Mouse (Mus musculus) heart, embryonic 10.5 days (tissue): Measurements from ENCODE around the gene Igsf3. TPM values are rescaled to one million over a fixed set of nuclear protein-coding genes. Genes with fewer than 3 reads are reported as not detected.

Experiments
- DNase-seq: peaks from one replicate; pipeline ENCODE4 v3.0.0-alpha.2; 2017; ENCODE audit warnings: low spot score
- H3K27ac ChIP-seq: fragments of 300-500 bp; sonication (generic); 2 replicates; pipeline ENCODE4 v1.5.1; 2016; ENCODE audit warnings: mild to moderate bottlenecking
- H3K27me3 ChIP-seq: fragments of 300-500 bp; sonication (generic); 2 replicates; pipeline ENCODE4 v1.6.1; 2016; ENCODE audit warnings: mild to moderate bottlenecking; ENCODE audit not compliant: poor library complexity, insufficient read depth, severe bottlenecking
- H3K36me3 ChIP-seq: fragments of 300-500 bp; sonication (generic); 2 replicates; pipeline ENCODE4 v1.6.1; 2016; ENCODE audit warnings: mild to moderate bottlenecking, moderate library complexity
- H3K4me1 ChIP-seq: fragments of 300-500 bp; sonication (generic); 2 replicates; pipeline ENCODE4 v1.6.1; 2016; ENCODE audit warnings: mild to moderate bottlenecking
- H3K4me3 ChIP-seq: fragments of 300-500 bp; sonication (generic); 2 replicates; pipeline ENCODE4 v1.5.1; 2016; ENCODE audit warnings: mild to moderate bottlenecking, moderate library complexity
- H3K9me3 ChIP-seq: fragments of 300-500 bp; sonication (generic); 2 replicates; pipeline ENCODE4 v1.6.1; 2016; ENCODE audit warnings: mild to moderate bottlenecking, moderate library complexity
- WGBS: fragments of 180-500 bp; shearing (Covaris S2); methylation state at CpG from one replicate; pipeline ENCODE4 v1.1.7; 2016; 5-methylcytosine and 5-hydroxymethylcytosine counted together
- polyA plus RNA-seq: library from polyadenylated mRNA; unstranded; fragments of >200 nt; fragmentation: Nextera tagmentation; extraction: Ambion mirVana; gene quantifications from 2 replicates; pipeline ENCODE4 v1.2.1, GENCODE M21; 2016

Igsf3 gene
- polyA plus RNA-seq, 1 experiment from 2014 or later = 45.9 TPM

DNA sequence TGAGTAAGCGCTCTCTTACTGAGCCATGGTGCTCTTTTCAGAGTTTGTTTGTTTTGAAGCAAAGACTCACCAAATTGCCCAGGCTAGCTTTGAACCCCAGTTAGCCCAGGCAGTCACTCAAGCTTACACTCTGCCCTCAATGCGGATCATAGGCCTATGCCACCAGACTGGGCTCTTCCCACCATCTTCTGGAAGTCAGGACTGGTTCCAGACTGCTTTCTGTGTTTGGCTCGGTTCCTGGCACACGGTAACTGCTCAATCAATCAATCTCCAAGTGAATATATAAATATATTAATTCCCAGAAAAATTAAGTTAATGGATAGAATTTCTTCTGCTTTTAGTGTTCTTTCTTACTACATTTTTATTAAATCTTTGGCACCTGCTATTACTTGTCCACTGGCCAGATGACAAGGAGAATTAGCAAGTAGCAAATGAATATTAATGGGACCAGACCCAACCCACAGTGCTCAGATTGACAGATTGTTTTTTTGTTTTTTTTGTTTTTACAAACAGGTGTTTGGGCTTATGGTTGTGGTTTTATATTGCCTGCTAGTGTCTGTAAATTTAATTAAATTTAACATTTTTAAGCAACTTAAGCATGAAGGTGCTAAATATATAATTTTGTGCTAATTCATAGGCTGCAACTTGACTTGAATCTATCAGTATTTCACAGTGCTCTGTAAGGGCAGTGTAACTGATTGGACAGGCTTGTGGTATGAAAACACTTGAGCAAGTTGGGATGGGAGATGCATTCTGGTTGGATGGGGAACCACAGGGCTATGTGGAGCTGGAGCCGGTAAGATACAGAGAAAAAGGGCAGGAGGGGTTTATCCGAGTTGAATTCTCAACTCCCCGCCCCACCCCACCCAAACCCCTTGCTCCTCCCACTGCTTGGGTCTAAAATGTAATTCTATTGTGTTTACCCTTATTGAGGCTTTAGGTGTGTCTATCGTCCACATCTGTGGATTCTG, 20.0 kb upstream of the Igsf3 start:
- H3K36me3 ChIP-seq = no peaks in the 10 kb centered on the region
- 73% methylated on average over 8 of the region's 8 CpGs for WGBS
- no peak for DNase-seq
- no peaks in the 10 kb centered on the region for H3K9me3 ChIP-seq
- peaks cover 28% of the 10 kb centered on the region for H3K4me1 ChIP-seq
- H3K27ac ChIP-seq = peak overlapping the region; percentile 89
- no peaks in the 10 kb centered on the region for H3K27me3 ChIP-seq
- no peak overlapping the region for H3K4me3 ChIP-seq

DNA sequence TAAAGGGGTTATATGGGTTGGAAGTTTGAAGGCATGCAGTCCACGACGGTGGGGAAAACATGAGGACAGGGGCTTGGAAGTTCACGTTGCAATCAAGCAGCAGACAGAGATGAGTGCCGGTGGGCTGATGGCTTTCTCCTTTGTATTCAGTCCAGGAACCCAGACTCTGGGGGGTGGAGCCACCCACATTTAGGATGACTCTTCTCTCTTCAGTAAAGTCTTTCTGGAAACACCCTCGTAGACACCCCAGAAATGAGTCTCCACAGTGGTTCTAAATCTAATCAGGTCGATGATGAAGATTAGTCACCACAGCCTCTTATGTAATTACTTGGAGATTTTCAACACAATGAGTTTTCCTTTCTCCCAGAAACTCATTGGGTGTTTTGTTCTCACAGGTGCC, 16.1 kb upstream of the Igsf3 start:
- Histone ChIP-seq H3K27me3 (no peaks in the 10 kb centered on the region), H3K4me1 (peaks cover 23% of the 10 kb centered on the region), H3K4me3 (no peak overlapping the region), H3K27ac (no peak overlapping the region), H3K9me3 (no peaks in the 10 kb centered on the region), H3K36me3 (no peaks in the 10 kb centered on the region)
- WGBS = 83% methylated on average over 6 of the region's 6 CpGs
- DNase-seq = no peak

DNA sequence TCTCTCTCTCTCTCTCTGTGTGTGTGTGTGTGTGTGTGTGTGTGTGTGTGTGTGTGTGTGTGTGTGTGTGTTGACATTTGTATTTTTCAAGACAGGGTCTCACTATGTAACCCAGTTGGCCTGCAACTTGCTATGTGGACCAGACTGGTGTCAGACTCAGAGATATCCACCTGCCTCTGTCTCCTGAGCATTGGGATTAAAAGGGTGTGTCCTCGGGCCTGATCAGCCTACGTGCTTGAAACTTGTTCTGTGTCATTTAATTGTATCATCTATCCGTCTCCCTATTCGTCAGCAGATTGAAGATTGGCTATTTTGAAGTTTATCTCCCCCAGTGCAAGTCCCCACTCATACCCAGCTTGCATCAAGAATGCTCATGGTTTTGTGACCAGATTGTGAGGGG, 14.5 kb upstream of the Igsf3 start:
- no peaks in the 10 kb centered on the region for H3K36me3 ChIP-seq
- no peak overlapping the region for H3K4me3 ChIP-seq
- WGBS = 84% methylated on average over 4 of the region's 4 CpGs
- no peaks in the 10 kb centered on the region for H3K9me3 ChIP-seq
- peaks cover 30% of the 10 kb centered on the region for H3K4me1 ChIP-seq
- no peaks in the 10 kb centered on the region for H3K27me3 ChIP-seq
- no peak overlapping the region for H3K27ac ChIP-seq
- DNase-seq = no peak

DNA sequence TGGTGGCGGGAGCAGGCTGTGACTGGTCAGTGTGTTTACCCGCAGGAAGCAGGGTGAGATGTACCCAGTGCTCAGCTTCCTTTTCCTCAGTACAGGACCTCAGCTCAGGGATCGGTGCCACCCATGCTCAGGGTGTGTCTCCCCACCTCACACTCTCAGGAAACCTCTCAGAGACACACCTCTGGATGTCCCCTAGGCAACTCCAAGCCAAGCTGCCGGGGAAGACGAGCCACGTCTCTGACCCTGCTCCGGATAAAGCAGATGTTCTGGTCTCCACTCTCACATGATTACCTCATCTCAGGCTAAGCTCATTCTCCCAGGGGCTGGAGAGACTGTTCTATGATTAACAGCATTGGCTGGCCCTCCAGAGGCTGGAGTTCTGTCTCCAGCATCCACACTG, 13.3 kb upstream of the Igsf3 start:
- 77% methylated on average over 7 of the region's 7 CpGs for WGBS
- Histone ChIP-seq H3K4me1 (peaks cover 35% of the 10 kb centered on the region), H3K27me3 (no peaks in the 10 kb centered on the region), H3K4me3 (no peak overlapping the region), H3K36me3 (no peaks in the 10 kb centered on the region), H3K27ac (peak overlapping the region; percentile 17), H3K9me3 (no peaks in the 10 kb centered on the region)
- no peak for DNase-seq

DNA sequence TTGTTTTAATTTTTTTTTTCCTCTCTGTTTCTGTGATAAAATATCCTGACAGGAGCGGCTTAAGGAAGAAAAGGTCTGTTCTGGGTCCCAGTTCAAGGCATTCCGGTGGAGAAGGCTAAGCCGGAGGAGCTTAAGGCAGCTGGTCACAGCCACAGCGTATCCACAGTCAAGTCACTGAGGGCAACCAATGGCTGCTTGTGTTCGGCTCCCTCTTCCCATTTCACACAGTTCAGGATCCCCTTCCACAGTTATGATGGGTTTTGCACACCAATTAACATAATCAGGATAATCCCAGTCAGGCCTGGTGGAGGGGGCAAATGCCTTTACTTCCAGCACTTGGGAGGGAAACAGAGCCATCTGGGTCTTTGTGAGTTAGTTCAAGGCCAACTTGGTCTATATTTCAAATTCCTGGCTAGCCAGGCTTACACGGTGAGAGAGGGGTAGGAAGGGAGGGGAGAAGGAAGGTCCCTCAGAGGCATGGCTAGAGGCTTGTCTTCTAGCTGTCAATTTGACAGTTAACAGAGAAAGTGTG, 11.7 kb upstream of the Igsf3 start:
- H3K36me3 ChIP-seq = no peaks in the 10 kb centered on the region
- no peak for DNase-seq
- H3K27me3 ChIP-seq = no peaks in the 10 kb centered on the region
- 61% methylated on average over 6 of the region's 6 CpGs for WGBS
- H3K27ac ChIP-seq = 0 out of 2 replicates have a peak overlapping the region, but pooled peaks have one; percentile 70
- H3K9me3 ChIP-seq = no peaks in the 10 kb centered on the region
- H3K4me3 ChIP-seq = no peak overlapping the region
- H3K4me1 ChIP-seq = peaks cover 41% of the 10 kb centered on the region

DNA sequence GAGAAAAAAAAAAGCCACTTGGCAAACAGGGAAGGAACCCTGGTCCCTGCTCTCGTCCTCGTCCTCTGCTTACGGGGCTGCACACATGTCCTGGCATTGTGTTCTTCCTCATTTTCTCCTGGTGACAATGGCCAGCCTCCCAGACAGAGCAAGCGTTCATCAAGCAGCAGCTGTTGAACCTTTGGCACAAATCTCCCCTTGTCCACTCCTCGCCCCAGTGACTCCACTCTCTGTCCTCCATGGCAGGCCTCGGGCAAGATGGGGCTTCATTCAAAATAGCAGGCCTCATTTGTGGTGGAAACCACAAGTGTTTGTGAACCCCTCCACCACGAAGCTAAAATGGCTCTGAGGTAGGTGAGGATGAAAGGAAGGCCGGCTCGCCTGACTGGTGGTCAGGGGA, 11.0 kb upstream of the Igsf3 start:
- Histone ChIP-seq H3K4me3 (no peak overlapping the region), H3K27ac (peak overlapping the region; percentile 70; the same call in 1 of the 2 replicates), H3K4me1 (peaks cover 41% of the 10 kb centered on the region), H3K36me3 (no peaks in the 10 kb centered on the region), H3K27me3 (no peaks in the 10 kb centered on the region), H3K9me3 (no peaks in the 10 kb centered on the region)
- WGBS = 61% methylated on average over 9 of the region's 9 CpGs
- DNase-seq = no peak

DNA sequence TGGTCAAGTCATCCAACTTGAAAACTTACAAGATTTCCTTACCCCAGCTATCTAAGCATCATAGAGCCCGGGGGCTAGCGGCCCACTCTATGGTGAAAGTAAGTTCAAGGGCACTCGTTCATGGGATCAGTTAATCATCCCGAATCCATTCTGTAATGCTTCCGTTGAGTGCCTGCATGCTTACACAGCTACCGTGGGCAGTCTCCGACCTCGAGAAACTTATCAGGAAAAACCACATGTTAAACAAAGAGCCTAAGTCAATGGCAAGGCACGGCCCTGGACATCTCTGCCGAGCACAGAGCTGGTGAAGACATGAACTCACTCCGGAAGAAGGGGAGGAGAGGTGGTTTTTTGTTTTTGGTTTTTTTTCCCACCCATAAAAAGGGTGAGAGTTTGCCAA, 9.5 kb upstream of the Igsf3 start:
- peak; percentile 83 for DNase-seq
- Histone ChIP-seq H3K27me3 (no peaks in the 10 kb centered on the region), H3K9me3 (no peaks in the 10 kb centered on the region), H3K27ac (peak overlapping the region; percentile 70; the same call in 1 of the 2 replicates), H3K4me1 (peaks cover 42% of the 10 kb centered on the region), H3K4me3 (no peak overlapping the region), H3K36me3 (no peaks in the 10 kb centered on the region)
- 38% methylated on average over 11 of the region's 11 CpGs for WGBS

DNA sequence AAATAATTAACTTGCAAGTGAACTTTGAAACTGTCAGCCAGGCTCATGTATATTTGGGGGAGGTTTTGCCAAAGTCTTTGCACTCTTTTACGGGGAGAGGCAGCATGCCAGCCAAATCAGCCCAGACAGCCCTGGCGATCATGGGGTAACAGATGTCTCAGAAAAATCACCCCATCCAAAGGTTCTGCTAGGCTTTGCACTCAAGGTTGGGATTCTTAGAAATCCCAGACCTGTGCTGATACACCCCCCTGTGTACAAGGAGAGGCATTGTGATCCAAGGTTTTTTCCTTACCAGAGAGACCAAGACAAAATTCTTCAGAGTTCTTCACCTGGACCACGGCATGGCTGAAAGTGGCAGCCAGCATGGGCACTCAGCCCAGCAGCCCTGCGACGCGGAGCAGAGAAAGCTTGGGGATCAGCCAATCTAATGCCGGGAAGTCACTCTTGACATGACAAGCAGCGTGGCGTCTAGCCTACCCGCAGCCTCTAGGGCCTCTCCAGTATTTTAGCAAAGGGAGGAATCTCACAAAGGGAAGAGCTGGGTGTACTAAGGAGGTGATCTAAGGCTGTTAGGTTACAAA, 7.5 kb upstream of the Igsf3 start:
- H3K27ac ChIP-seq = no peak overlapping the region

DNA sequence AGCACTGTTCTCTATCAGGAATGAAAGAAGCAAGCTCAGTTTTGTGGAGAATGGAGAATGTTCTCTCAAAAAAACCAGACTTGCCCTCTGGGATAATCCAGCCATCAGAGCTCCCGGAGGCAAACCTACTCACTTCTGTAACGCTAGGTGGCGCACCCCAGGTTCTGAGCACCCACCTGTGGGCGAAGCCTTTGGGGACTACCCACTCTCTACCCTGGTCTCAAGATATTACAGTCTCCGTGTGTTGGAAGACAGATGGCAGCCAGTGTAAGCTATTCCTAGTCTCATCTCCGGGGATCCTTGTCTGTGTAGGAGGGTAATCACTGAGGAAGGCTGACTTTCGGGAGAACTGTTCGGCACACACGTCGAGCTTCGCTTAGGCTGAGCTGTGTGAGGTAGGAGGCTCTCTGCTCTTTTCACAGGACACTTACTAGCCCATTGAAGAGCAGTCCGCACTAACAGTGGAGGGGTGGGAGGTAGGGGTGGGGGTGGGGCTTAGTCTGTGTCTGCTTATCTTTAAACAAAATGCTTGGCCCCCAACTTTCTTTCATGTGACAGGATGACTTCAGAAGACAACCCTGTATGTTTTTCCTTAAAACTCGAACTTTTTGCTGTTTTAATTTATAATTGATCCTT, 4.4 kb upstream of the Igsf3 start:
- Histone ChIP-seq H3K36me3 (no peaks in the 10 kb centered on the region), H3K9me3 (no peaks in the 10 kb centered on the region), H3K27me3 (peaks cover 11% of the 10 kb centered on the region; the same call in 1 of the 2 replicates), H3K4me1 (peaks cover 30% of the 10 kb centered on the region), H3K27ac (peak overlapping the region; percentile 59; the same call in 1 of the 2 replicates), H3K4me3 (peak overlapping the region; percentile 36)
- peak; percentile 91 for DNase-seq
- WGBS = 32% methylated on average over 13 of the region's 13 CpGs

More for the DNA sequence above, 7.5 kb upstream of the Igsf3 start:
- no peak for DNase-seq
- H3K36me3 ChIP-seq = no peaks in the 10 kb centered on the region
- WGBS = 49% methylated on average over 10 of the region's 10 CpGs
- H3K27me3 ChIP-seq = peaks cover 8% of the 10 kb centered on the region; the same call in 1 of the 2 replicates
- no peaks in the 10 kb centered on the region for H3K9me3 ChIP-seq
- no peak overlapping the region for H3K4me3 ChIP-seq
- H3K4me1 ChIP-seq = peaks cover 47% of the 10 kb centered on the region

DNA sequence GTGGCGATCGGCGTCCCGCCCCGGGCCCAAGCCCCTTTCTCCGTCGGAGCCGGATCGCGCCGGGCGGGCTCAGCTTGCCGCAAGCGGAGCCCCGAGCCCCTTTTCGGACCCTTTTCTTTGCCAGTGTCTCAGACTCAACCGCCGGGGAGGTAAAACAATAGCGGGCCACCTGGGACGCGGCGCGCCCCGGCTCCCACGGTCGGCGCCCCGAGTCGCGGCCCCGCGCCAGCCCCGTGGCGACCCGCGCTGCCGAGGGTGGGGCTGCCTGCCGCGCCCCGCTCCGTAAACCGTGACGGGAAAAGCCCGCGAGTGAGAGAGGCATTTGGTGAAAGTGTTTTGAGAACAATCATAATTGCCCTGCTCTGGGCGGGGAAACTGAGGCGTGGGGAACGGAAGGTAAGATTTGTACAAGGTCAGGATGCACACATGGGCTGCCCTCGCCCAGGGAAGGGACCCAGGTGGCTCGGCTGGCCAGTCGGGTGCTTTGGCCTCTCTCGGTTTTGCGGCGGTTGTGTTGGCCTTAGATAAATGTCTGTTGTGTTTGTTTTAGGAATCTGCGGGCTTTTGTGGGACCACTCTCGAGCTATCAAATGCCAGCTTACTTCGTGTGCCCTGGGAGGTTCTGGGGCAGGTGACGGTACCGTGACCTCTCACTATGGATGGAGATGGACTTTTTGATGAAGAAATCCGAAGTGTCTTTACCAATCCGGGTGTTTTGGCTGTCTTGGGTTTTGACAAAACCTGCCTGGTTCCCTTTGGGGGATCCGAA, 557 bp downstream of the Igsf3 start:
- no peak for DNase-seq
- H3K27me3 ChIP-seq = peaks cover 11% of the 10 kb centered on the region; the same call in 1 of the 2 replicates
- peaks cover 64% of the 10 kb centered on the region for H3K4me1 ChIP-seq
- no peaks in the 10 kb centered on the region for H3K9me3 ChIP-seq
- peak overlapping the region; percentile 94 for H3K4me3 ChIP-seq
- WGBS = under 1% methylated on average over 44 of the region's 62 CpGs
- H3K36me3 ChIP-seq = no peaks in the 10 kb centered on the region
- H3K27ac ChIP-seq = peak overlapping the region; percentile 93

DNA sequence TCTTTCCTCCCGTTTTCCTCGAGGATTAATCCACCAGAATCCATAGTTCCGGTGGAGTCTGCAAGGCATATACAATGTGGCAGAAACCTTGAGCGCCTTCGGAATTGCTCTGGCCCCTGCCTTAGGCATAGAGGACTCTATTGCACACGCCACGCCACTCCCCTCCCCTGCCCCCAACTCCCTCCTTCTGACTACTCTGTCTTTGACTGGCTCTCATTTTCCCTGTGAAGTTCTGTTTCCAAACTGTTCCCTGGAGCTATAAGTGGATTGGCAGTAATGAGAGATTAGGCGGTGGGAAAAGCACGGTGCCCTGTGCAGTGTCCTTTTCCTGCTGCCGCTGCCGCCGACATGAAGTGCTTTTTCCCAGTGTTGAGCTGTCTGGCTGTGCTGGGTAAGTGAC, 1.2 kb downstream of the Igsf3 start:
- peak overlapping the region; percentile 94 for H3K4me3 ChIP-seq
- H3K27ac ChIP-seq = peak overlapping the region; percentile 93
- H3K36me3 ChIP-seq = no peaks in the 10 kb centered on the region
- peaks cover 11% of the 10 kb centered on the region; the same call in 1 of the 2 replicates for H3K27me3 ChIP-seq
- peak; percentile 87 for DNase-seq
- 0% methylated on average over 12 of the region's 12 CpGs for whole genome bisulfite sequencing
- H3K9me3 ChIP-seq = no peaks in the 10 kb centered on the region
- peaks cover 67% of the 10 kb centered on the region for H3K4me1 ChIP-seq

DNA sequence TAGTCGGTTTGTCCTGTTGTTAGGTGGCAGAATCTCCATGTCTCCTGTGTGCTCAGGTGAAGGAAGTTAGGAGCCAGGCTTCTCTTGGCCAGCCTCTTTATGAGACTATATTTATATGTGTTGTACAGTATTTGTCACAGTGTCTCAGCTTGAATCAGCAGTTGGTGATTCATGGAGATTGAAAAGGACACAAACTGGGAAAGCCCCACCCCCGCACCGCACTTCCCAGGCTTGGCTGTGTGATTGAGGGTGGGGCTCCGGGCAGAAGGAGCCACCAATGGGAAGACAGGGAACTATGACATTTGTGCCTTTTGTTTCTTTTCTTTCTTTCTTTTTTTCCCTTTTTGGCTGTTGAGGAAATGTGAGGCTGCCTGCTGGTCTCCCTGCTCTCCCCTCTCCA, 2.9 kb downstream of the Igsf3 start:
- peak overlapping the region; percentile 56; the same call in 1 of the 2 replicates for H3K27ac ChIP-seq
- 28% methylated on average over 4 of the region's 4 CpGs for WGBS
- no peaks in the 10 kb centered on the region for H3K36me3 ChIP-seq
- H3K27me3 ChIP-seq = no peaks in the 10 kb centered on the region
- peaks cover 70% of the 10 kb centered on the region for H3K4me1 ChIP-seq
- peak overlapping the region; percentile 94 for H3K4me3 ChIP-seq
- DNase-seq = no peak
- H3K9me3 ChIP-seq = no peaks in the 10 kb centered on the region
